Mouse (Mus musculus) urinary bladder, adult 2 months (tissue): ENCODE data around the gene Iba57. TPM values are rescaled to one million over a fixed set of nuclear protein-coding genes. Genes with fewer than 3 reads are reported as not detected.

Source experiments
- DNase-seq: peaks from one replicate; pipeline ENCODE4 v3.0.0; 2022; ENCODE audit warnings: low spot score
- polyA plus RNA-seq: library from polyadenylated mRNA; depleted of rRNA; stranded (reverse); fragments of >200 nt; gene quantifications from 2 replicates; pipeline ENCODE4 v1.2.3, GENCODE M21; 2012; rRNA removed

Iba57 gene
- polyA plus RNA-seq, 1 experiment, result 3.8 TPM

DNA sequence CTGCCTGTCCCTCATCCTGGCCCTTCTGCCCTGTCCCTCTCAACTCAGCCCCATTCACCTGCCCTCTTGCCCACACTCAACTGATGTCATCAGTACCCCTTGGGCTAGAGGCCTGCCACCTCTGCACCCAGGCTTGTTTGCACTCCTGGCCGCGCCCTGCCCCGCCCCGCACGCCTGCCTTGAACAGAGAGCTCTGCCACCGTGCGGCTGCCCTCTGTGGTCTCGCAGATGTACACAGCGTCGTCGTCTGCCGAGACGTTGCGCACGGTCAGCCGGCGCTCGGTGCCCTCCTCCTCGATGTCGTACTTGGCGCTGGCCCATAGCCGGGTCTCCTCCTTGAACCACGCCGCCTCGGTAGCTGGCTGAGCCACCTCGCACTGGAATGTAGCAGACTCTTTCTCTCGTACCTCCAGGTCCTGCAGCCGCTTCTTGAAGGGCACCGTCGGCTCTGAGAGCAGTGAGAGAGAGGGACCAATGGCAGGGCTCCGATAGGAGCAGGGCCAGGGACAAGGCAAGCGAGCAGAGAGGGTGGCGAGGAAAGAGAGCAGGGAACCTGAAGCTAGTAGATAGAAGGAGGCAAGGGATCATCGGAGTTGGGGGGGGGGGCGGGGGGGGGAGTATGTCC lies 29.1 kb downstream of the Iba57 start:
- no peak for DNase-seq

DNA sequence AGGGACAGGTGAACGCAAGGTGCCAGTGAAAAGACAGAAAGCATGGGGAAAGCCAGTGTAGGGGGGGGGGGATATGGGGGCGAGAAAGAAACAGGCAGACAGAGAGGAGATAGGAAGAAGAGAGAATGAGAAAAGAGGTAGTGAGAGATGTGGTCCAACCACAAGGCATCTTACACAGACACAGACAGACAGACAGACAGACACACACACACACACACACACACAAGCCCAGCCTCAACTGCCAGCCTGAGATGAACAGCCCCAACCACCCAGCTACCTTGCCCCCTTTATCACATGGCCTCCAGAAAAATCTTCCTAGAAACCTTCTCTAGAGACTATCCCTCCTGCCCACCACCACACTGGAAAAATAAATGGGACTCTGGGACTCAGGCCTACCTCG lies 31.5 kb downstream of the Iba57 start:
- DNase-seq, result no peak

DNA sequence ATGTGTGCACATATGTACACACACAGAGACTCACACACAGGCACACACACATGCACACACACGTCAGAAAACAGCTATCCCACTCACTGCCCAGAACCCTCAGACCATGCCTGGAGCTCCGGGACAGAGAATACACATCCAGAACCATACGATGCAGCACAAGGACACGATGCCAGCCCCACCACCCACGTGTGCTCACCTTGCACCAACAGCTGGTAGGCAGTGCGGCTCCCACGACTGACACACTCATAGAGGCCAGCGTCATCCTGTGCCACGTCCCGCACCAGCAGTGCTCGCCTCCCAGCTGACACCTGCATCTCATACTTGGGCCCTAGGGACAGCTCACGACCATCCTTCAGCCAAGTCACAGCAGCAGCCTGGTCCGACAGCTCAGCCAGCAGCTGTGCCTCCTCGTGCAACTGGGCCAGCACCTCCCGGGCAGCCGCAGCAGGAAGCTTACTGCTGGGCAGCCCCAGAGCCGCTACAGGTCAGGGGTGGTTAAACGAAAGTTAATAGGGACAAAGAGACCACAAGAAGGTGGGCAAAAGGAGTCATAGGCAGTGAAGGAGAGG lies 32.1 kb downstream of the Iba57 start:
- no peak for DNase-seq

DNA sequence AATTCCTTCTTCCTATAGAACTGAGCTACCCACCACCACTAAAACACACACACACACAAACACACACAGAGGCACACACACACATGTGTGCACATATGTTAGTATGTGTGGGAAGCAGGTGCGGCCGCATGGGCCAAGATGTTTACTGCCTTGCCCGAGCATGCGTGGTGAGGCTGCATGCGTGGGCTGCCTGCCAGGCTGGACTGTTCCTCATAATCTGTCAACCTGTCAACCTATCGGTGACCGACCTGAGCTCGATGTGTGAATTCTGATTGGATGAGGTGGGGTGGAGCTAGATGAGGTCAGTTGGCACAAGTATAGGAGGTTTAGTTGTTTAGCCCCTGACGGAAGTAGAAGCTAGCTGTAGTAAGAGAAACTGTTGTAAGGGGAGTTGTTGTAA lies 32.8 kb downstream of the Iba57 start:
- no peak for DNase-seq

DNA sequence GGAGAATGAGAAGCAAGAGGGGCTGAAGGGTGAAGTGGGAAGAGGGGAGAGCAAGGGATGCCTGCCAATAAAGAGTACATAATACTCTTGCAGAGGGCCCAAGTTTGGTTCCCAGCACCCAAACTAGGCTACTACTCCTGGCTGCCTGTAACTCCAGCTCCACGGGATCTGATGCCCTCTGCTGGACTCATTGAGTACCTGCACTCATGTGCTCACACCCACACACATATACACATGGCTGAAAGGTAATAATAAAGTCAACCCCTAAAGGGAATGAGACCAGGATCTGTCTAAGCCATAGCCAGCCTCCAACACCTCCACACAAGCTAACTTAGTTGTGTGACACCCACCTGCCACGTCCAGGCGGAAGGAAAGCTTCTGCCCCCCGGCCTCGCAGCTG lies 57.6 kb downstream of the Iba57 start:
- no peak for DNase-seq

Other genes starting within 250 kb of the Iba57 start
- not detected in 2 replicates for gene Btnl10, start 245.8 kb downstream of the Iba57 start, polyA plus RNA-seq
- 137 and 140 TPM in 2 replicates for gene Rnf187, start 224.8 kb downstream of the Iba57 start, polyA plus RNA-seq
- 1.3 and 2.2 TPM in 2 replicates for gene Hist3h2ba, start 214.8 kb downstream of the Iba57 start, polyA plus RNA-seq
- 22.0 and 27.2 TPM in 2 replicates for gene Hist3h2a, start 209.1 kb downstream of the Iba57 start, polyA plus RNA-seq
- 0.23 and 0.49 TPM in 2 replicates for gene Trim17, start 209.1 kb downstream of the Iba57 start, polyA plus RNA-seq
- 27.1 and 28.1 TPM in 2 replicates for gene Trim11, start 185.6 kb downstream of the Iba57 start, polyA plus RNA-seq
- gene Obscn, start 27.3 kb downstream of the Iba57 start, polyA plus RNA-seq, result 0.14 and 0.22 TPM in 2 replicates
- 8.9 and 9.5 TPM in 2 replicates for gene Gjc2, start 19.5 kb upstream of the Iba57 start, polyA plus RNA-seq
- gene Guk1, start 28.5 kb upstream of the Iba57 start, polyA plus RNA-seq, result 99.0 and 118 TPM in 2 replicates
- 35.2 and 35.4 TPM in 2 replicates for gene Mrpl55, start 38.7 kb upstream of the Iba57 start, polyA plus RNA-seq
- gene 2310033P09Rik, start 44.6 kb upstream of the Iba57 start, polyA plus RNA-seq, result 23.8 and 26.1 TPM in 2 replicates
- gene Arf1, start 64.5 kb upstream of the Iba57 start, polyA plus RNA-seq, result 531 and 605 TPM in 2 replicates
- gene Wnt3a, start 127.0 kb upstream of the Iba57 start, polyA plus RNA-seq, result 0.03 TPM in 2 replicates
- 11.6 and 11.7 TPM in 2 replicates for gene Wnt9a, start 143.2 kb upstream of the Iba57 start, polyA plus RNA-seq
- 0.06 and 0.24 TPM in 2 replicates for gene Prss38, start 211.9 kb upstream of the Iba57 start, polyA plus RNA-seq